Mouse (Mus musculus): ENCODE results near the gene Smad1.

Gene Smad1

DNA sequence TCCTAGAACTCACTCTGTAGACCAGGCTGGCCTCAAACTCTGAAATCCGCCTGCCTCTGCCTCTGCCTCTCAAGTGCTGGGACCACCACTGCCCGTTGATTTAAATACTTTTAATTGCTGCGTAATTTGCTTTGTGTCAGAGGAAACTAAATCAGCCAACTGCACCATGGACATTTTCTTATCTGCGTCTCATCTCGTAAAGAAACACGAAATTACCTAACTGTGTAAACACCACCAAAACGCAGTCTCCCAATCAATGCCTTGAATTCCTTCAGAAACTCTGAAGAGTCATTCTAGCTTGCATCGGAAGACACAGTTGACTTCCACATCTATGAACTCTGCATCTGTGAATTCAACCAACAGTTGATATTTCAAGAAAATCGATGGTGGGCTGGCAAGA is 22.7 kb downstream of the Smad1 start:
- Histone ChIP-seq H3K4me3 (replicated peaks; ENCODE audit: low read length) (no peak overlapping the region), H3K36me3 (ENCODE audit: insufficient read depth, low read length) (peaks cover 14% of the 10 kb centered on the region), H3K4me1 (replicated peaks; ENCODE audit: low read depth, low read length) (peaks cover 15% of the 10 kb centered on the region), H3K9me3 (ENCODE audit: low read length) (no peaks in the 10 kb centered on the region), H3K27me3 (ENCODE audit: insufficient read depth, low read length) (no peaks in the 10 kb centered on the region)
- TF ChIP-seq NANOG (IDR thresholded peaks at IDR 0.05; ENCODE audit: borderline replicate concordance, low read length), result no peak
- TF ChIP-seq CTCF (conservative IDR thresholded peaks at IDR 0.05; ENCODE audit: low read length), result no peak
- TF ChIP-seq POU5F1 (IDR thresholded peaks at IDR 0.05; ENCODE audit: borderline replicate concordance, low read length), result no peak

DNA sequence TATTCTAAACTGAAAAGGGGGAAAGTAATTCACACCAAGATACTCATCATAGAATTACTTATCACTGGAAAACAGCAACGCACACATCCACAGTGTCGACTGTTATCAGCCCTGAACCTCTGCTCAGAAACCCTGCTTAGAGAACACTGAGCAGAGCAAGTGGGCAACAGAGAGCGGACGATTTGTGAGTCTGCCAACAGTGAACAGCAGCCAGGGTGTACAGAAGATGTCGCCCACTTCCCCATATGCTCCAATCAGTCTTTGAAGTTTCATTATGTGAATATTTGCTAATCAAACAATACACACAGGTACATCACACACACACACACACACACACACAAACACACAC is 23.6 kb downstream of the Smad1 start:
- no peaks in the 10 kb centered on the region for H3K9me3 ChIP-seq (ENCODE audit: low read length)
- H3K36me3 ChIP-seq (ENCODE audit: insufficient read depth, low read length), result peaks cover 23% of the 10 kb centered on the region
- no peaks in the 10 kb centered on the region for H3K27me3 ChIP-seq (ENCODE audit: insufficient read depth, low read length)
- H3K4me1 ChIP-seq (replicated peaks; ENCODE audit: low read depth, low read length), result peaks cover 15% of the 10 kb centered on the region
- no peak overlapping the region for H3K4me3 ChIP-seq (replicated peaks; ENCODE audit: low read length)
- TF ChIP-seq POU5F1 (IDR thresholded peaks at IDR 0.05; ENCODE audit: borderline replicate concordance, low read length) (no peak), CTCF (conservative IDR thresholded peaks at IDR 0.05; ENCODE audit: low read length) (no peak), NANOG (IDR thresholded peaks at IDR 0.05; ENCODE audit: borderline replicate concordance, low read length) (no peak)

DNA sequence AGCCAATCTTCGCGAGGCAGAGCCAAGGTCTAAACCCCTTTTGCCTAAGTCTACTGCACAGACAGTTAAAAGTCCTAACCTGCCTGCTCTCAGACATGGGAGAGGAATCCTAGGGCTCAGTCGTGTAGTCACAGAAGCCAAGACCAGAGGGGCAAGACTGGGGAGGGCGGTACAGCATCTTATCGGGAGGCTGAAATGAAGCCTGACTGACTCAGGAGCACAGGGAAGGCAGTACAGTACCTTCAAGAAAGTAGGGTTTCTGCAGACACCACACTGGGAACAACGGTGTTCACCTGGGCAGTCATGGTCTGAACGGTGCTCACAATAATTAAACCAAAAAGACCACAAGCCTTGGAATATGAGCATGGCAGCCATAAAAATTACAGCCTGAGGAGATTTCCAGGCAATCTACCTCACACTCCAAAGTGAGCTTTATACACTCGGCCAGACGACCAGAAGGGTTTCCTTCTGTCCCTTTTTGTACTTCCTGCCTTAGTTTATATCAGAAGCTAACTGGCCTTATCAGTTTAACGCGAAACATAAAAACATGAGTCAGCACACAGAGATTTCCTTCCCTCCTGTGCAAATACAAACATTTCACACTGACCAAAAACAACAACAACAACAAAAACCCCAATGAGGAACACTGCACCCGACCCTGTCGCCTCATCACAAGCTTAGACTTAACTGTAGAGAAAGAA is 24.1 kb downstream of the Smad1 start:
- peaks cover 28% of the 10 kb centered on the region for H3K36me3 ChIP-seq (ENCODE audit: insufficient read depth, low read length)
- no peaks in the 10 kb centered on the region for H3K27me3 ChIP-seq (ENCODE audit: insufficient read depth, low read length)
- no peaks in the 10 kb centered on the region for H3K9me3 ChIP-seq (ENCODE audit: low read length)
- peaks cover 15% of the 10 kb centered on the region for H3K4me1 ChIP-seq (replicated peaks; ENCODE audit: low read depth, low read length)
- no peak for TF ChIP-seq POU5F1 (IDR thresholded peaks at IDR 0.05; ENCODE audit: borderline replicate concordance, low read length)
- TF ChIP-seq CTCF (conservative IDR thresholded peaks at IDR 0.05; ENCODE audit: low read length), result no peak
- TF ChIP-seq NANOG (IDR thresholded peaks at IDR 0.05; ENCODE audit: borderline replicate concordance, low read length), result no peak
- no peak overlapping the region for H3K4me3 ChIP-seq (replicated peaks; ENCODE audit: low read length)

DNA sequence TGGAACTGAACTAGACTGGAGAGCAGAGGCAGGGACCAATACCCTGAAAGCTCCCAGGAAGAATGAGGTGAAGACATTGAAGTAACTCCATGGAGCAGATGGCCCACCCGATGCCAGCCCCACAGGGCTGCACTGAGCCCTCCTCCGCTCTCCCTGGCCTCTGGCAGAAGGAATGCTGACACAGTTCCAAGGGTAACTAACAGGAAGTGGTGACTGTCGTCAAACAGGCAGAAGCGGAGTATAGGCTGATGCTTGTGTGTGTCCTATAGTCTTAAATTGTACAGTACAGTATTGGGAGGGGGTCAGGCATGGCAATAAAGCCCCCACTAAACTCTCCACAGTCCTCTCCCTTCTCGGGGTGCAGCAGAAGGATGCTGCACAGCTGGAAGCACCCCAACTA is 24.9 kb downstream of the Smad1 start:
- peaks cover 9% of the 10 kb centered on the region for H3K4me1 ChIP-seq (replicated peaks; ENCODE audit: low read depth, low read length)
- no peaks in the 10 kb centered on the region for H3K27me3 ChIP-seq (ENCODE audit: insufficient read depth, low read length)
- TF ChIP-seq NANOG (IDR thresholded peaks at IDR 0.05; ENCODE audit: borderline replicate concordance, low read length), result no peak
- TF ChIP-seq CTCF (conservative IDR thresholded peaks at IDR 0.05; ENCODE audit: low read length), result no peak
- no peak for TF ChIP-seq POU5F1 (IDR thresholded peaks at IDR 0.05; ENCODE audit: borderline replicate concordance, low read length)
- no peak overlapping the region for H3K4me3 ChIP-seq (replicated peaks; ENCODE audit: low read length)
- no peaks in the 10 kb centered on the region for H3K9me3 ChIP-seq (ENCODE audit: low read length)
- H3K36me3 ChIP-seq (ENCODE audit: insufficient read depth, low read length), result peaks cover 36% of the 10 kb centered on the region

DNA sequence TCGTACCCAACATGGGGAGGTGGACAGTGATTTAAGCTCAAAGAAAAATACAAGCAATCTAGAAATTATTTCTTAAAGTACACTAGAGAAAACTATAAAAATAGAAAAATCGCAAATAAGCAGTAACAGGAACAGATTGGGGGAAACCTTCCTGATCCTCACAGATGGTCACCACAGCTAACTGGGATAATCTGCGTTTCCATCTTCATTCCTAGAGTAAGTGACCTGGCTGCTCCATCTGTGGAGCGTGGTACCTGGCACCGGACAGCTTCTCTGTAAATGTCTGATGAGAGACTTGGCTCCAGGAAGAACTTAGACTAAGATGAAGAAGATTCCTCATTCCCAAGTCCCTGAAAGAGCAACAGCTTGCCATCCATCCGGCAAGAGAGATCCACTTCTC is 25.8 kb downstream of the Smad1 start:
- peaks cover 44% of the 10 kb centered on the region for H3K36me3 ChIP-seq (ENCODE audit: insufficient read depth, low read length)
- TF ChIP-seq CTCF (conservative IDR thresholded peaks at IDR 0.05; ENCODE audit: low read length) (no peak), NANOG (IDR thresholded peaks at IDR 0.05; ENCODE audit: borderline replicate concordance, low read length) (no peak), POU5F1 (IDR thresholded peaks at IDR 0.05; ENCODE audit: borderline replicate concordance, low read length) (no peak)
- H3K27me3 ChIP-seq (ENCODE audit: insufficient read depth, low read length), result no peaks in the 10 kb centered on the region
- no peaks in the 10 kb centered on the region for H3K9me3 ChIP-seq (ENCODE audit: low read length)
- no peak overlapping the region for H3K4me3 ChIP-seq (replicated peaks; ENCODE audit: low read length)
- peaks cover 9% of the 10 kb centered on the region for H3K4me1 ChIP-seq (replicated peaks; ENCODE audit: low read depth, low read length)

DNA sequence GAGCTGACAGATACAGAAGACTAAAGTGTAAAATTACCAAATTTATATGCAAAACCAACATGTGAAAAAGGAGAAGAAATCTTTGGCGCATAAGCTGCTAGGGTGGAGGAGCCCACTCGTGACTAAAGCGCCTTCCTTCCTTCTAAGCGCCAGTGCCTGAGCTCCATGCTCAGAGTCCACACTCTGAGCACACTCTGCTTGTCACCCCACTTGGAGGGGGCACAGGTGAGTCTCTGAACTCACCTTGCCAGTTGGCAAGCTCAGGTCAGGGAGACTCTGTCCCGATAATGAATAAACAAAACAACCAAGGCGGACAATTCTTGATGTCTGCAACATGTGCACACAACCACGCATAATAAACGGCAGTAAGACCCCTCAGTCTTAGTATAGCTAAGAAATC is 26.4 kb downstream of the Smad1 start:
- H3K27me3 ChIP-seq (ENCODE audit: insufficient read depth, low read length), result no peaks in the 10 kb centered on the region
- no peak overlapping the region for H3K4me3 ChIP-seq (replicated peaks; ENCODE audit: low read length)
- no peaks in the 10 kb centered on the region for H3K9me3 ChIP-seq (ENCODE audit: low read length)
- no peak for TF ChIP-seq NANOG (IDR thresholded peaks at IDR 0.05; ENCODE audit: borderline replicate concordance, low read length)
- no peak for TF ChIP-seq CTCF (conservative IDR thresholded peaks at IDR 0.05; ENCODE audit: low read length)
- TF ChIP-seq POU5F1 (IDR thresholded peaks at IDR 0.05; ENCODE audit: borderline replicate concordance, low read length), result no peak
- H3K4me1 ChIP-seq (replicated peaks; ENCODE audit: low read depth, low read length), result peaks cover 9% of the 10 kb centered on the region
- H3K36me3 ChIP-seq (ENCODE audit: insufficient read depth, low read length), result peaks cover 49% of the 10 kb centered on the region

DNA sequence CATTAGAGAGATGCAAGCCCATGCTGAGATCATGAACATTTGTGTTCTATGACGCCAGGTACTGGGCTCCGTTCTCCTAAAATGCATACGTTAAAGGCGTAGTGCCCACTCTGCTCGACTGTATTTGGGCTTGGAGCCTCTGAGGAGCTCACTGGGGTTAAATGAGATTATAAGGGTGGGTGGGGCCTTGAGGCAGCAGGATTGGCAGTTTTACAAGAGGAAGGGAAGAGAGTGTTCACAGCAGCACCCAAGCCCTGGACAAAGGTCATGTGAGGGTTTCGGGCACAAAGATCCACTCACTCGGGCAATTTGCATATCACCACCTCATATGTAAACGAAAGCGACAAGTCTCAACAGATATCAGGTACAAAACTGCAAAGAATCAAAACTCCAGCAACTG is 26.8 kb downstream of the Smad1 start:
- Histone ChIP-seq H3K4me3 (replicated peaks; ENCODE audit: low read length) (no peak overlapping the region), H3K27me3 (ENCODE audit: insufficient read depth, low read length) (no peaks in the 10 kb centered on the region), H3K4me1 (replicated peaks; ENCODE audit: low read depth, low read length) (peaks cover 9% of the 10 kb centered on the region), H3K36me3 (ENCODE audit: insufficient read depth, low read length) (peaks cover 49% of the 10 kb centered on the region), H3K9me3 (ENCODE audit: low read length) (no peaks in the 10 kb centered on the region)
- TF ChIP-seq POU5F1 (IDR thresholded peaks at IDR 0.05; ENCODE audit: borderline replicate concordance, low read length), result no peak
- no peak for TF ChIP-seq CTCF (conservative IDR thresholded peaks at IDR 0.05; ENCODE audit: low read length)
- no peak for TF ChIP-seq NANOG (IDR thresholded peaks at IDR 0.05; ENCODE audit: borderline replicate concordance, low read length)

DNA sequence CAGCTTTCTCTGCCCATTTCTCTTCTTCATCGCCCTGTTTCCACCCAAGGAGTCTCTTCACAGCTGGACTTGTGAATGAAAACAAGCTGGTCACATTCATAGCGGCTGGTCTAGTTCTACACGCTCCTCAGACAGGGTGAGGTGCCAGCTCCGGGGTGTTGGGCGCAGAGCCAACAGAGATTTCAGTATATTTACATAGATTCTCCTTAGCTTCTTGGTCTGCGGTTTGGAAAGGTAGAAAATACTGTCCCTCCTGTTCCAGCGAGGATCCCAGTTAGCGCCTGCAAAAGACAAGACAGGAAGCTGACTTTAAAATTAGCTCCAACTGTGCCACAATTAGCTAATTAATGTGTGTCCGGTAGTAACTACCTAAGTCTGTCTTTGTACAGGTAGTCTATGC is 27.2 kb downstream of the Smad1 start:
- H3K4me1 ChIP-seq (replicated peaks; ENCODE audit: low read depth, low read length), result peaks cover 9% of the 10 kb centered on the region
- H3K27me3 ChIP-seq (ENCODE audit: insufficient read depth, low read length), result no peaks in the 10 kb centered on the region
- peaks cover 49% of the 10 kb centered on the region for H3K36me3 ChIP-seq (ENCODE audit: insufficient read depth, low read length)
- H3K4me3 ChIP-seq (replicated peaks; ENCODE audit: low read length), result no peak overlapping the region
- no peaks in the 10 kb centered on the region for H3K9me3 ChIP-seq (ENCODE audit: low read length)
- TF ChIP-seq POU5F1 (IDR thresholded peaks at IDR 0.05; ENCODE audit: borderline replicate concordance, low read length) (no peak), NANOG (IDR thresholded peaks at IDR 0.05; ENCODE audit: borderline replicate concordance, low read length) (no peak), CTCF (conservative IDR thresholded peaks at IDR 0.05; ENCODE audit: low read length) (no peak)

Measured in E14TG2a.4 (cell line).